Mouse (Mus musculus): ENCODE data around the gene Mavs. TPM values are rescaled to one million over a fixed set of nuclear protein-coding genes. Genes with fewer than 3 reads are reported as not detected.
"Not testable (repeated sequence)": the region's sequence is repeated elsewhere in the genome, so short reads cannot be mapped to it uniquely, and the experiment has no call there.

Mavs gene
- polyA plus RNA-seq, 1 experiment from 2014 or later = 31.8 TPM

GRCm38 (mm10) chr2:131221853-131222515, 11.9 kb upstream of the Mavs start:
- Histone ChIP-seq H3K4me1 (replicated peaks; ENCODE audit: insufficient read depth, low read length) (no peaks in the 10 kb centered on the region), H3K27me3 (ENCODE audit: insufficient read depth, low read length) (no peaks in the 10 kb centered on the region), H3K4me2 (ENCODE audit: low read length) (no peak overlapping the region), H3K36me3 (ENCODE audit: insufficient read depth, low read length) (no peaks in the 10 kb centered on the region), H3K9ac (ENCODE audit: low read depth, low read length) (no peak overlapping the region), H3K27ac (no peak overlapping the region), H3K9me3 (replicated peaks; ENCODE audit: low read length) (no peaks in the 10 kb centered on the region), H3K4me3 (replicated peaks; ENCODE audit: low read depth, low read length) (no peak overlapping the region)
- 43% methylated on average over 3 of the region's 3 CpGs for WGBS
- TF ChIP-seq CTCF (IDR thresholded peaks at IDR 0.05; ENCODE audit: low read depth) = no peak
- ATAC-seq (replicated peaks; ENCODE audit: low FRiP score, low read depth) (no peak), DNase-seq (ENCODE audit: low spot score) (no peak)

DNA sequence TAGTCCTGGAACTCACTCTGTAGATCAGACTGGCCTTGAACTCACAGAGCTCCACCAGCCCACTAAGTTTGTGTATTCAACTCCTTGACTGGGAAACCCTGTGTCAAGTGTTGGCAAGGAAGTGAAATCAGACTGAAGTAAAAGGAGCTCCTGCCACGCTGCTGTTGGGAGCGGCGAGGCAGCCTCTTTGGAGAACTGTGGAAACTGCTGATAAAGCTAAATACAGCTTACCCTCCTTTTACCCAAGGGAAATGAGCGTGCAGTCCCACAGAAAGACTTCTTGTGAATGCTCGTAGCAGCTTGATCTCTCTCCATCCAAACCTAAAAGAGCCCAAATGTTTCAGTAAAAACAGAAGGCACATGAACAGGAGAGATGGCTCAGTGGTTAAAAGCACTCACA, 11.3 kb upstream of the Mavs start:
- no peak for DNase-seq (ENCODE audit: low spot score)

DNA sequence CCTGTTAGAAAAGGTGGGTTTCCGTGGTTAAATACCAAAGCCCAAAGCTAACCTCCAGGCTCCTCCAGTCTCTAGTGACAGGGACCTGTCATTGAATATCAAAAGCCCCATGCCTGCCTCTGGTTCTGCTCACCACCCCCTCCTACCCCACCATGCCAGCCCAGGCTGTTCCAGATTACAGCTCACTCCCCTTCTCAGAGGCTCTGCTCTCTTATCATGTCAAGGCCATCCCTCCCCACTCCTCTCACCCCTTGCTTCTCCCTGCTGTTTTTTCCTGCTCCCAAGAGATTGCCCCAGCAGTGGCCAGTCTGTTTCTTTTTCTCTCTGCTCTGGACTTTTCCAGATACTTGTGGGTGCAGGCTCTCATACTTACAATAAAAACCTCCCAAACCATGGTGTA, 10.3 kb upstream of the Mavs start:
- no peaks in the 10 kb centered on the region for H3K4me1 ChIP-seq (replicated peaks; ENCODE audit: insufficient read depth, low read length)
- no peak overlapping the region for H3K4me3 ChIP-seq (replicated peaks; ENCODE audit: low read depth, low read length)
- no peaks in the 10 kb centered on the region for H3K9me3 ChIP-seq (replicated peaks; ENCODE audit: low read length)
- H3K27ac ChIP-seq = no peak overlapping the region
- no peak for DNase-seq (ENCODE audit: low spot score)
- no peak overlapping the region for H3K4me2 ChIP-seq (ENCODE audit: low read length)
- TF ChIP-seq CTCF (IDR thresholded peaks at IDR 0.05; ENCODE audit: low read depth) = no peak
- 77% methylated on average over 1 of the region's 1 CpGs for WGBS
- no peak for ATAC-seq (replicated peaks; ENCODE audit: low FRiP score, low read depth)
- no peaks in the 10 kb centered on the region for H3K27me3 ChIP-seq (ENCODE audit: insufficient read depth, low read length)
- H3K36me3 ChIP-seq (ENCODE audit: insufficient read depth, low read length) = no peaks in the 10 kb centered on the region
- H3K9ac ChIP-seq (ENCODE audit: low read depth, low read length) = no peak overlapping the region

More for the DNA sequence above, 11.3 kb upstream of the Mavs start:
- Histone ChIP-seq H3K9me3 (replicated peaks; ENCODE audit: low read length) (no peaks in the 10 kb centered on the region), H3K27me3 (ENCODE audit: insufficient read depth, low read length) (no peaks in the 10 kb centered on the region), H3K4me3 (replicated peaks; ENCODE audit: low read depth, low read length) (no peak overlapping the region), H3K4me2 (ENCODE audit: low read length) (no peak overlapping the region), H3K27ac (no peak overlapping the region), H3K9ac (ENCODE audit: low read depth, low read length) (no peak overlapping the region), H3K4me1 (replicated peaks; ENCODE audit: insufficient read depth, low read length) (no peaks in the 10 kb centered on the region), H3K36me3 (ENCODE audit: insufficient read depth, low read length) (no peaks in the 10 kb centered on the region)
- no peak for ATAC-seq (replicated peaks; ENCODE audit: low FRiP score, low read depth)
- no peak for TF ChIP-seq CTCF (IDR thresholded peaks at IDR 0.05; ENCODE audit: low read depth)
- WGBS = 45% methylated on average over 5 of the region's 5 CpGs

GRCm38 (mm10) chr2:131225178-131225577, 8.7 kb upstream of the Mavs start:
- Histone ChIP-seq H3K4me2 (ENCODE audit: low read length) (no peak overlapping the region), H3K36me3 (ENCODE audit: insufficient read depth, low read length) (no peaks in the 10 kb centered on the region), H3K9ac (ENCODE audit: low read depth, low read length) (no peak overlapping the region), H3K9me3 (replicated peaks; ENCODE audit: low read length) (no peaks in the 10 kb centered on the region), H3K4me1 (replicated peaks; ENCODE audit: insufficient read depth, low read length) (no peaks in the 10 kb centered on the region), H3K27me3 (ENCODE audit: insufficient read depth, low read length) (no peaks in the 10 kb centered on the region), H3K27ac (peak overlapping the region; percentile 72), H3K4me3 (replicated peaks; ENCODE audit: low read depth, low read length) (no peak overlapping the region)
- DNase-seq (ENCODE audit: low spot score) (peak; percentile 68), ATAC-seq (replicated peaks; ENCODE audit: low FRiP score, low read depth) (peak; percentile 96)
- WGBS = 60% methylated on average over 6 of the region's 6 CpGs
- no peak for TF ChIP-seq CTCF (IDR thresholded peaks at IDR 0.05; ENCODE audit: low read depth)

DNA sequence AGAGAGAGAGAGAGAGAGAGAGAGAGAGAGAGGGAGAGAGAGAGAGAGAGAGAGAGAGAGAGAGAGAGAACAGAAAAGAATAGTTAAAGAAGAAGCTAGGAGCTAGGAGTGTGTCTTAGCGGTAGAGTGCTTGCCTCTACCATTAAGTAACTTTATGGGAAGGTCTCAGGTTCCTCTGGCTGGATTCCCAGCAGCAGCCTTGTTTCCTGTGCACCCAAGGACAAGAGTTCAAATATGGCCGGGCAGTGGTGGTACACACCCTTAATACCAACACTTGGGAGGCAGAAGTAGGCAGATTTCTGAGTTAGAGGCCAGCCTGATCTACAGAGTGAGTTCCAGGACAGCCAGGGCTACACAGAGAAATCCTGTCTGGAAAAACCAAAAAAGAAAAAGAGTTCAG, 7.2 kb upstream of the Mavs start:
- not testable (repeated sequence) for H3K27me3 ChIP-seq (ENCODE audit: insufficient read depth, low read length); ATAC-seq (replicated peaks; ENCODE audit: low FRiP score, low read depth)
- WGBS = 51% methylated on average over 2 of the region's 2 CpGs

DNA sequence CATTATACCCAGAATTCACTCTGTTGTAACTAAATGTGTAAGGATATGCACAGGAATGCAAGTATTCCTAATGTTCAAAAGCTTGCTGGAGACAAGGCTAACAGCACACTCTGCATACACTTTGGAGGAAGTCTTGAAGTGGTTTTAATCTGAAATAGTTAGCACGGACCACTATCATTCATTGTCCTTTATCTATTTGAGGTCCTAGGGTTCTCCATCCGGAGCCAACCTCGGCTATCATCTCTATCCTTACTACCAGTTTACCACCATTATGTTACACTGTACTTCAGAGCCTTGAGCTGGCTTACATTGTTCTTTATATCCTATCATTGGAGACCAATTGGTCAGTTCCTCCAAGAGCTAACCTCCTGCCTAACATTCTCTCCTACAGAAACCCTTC, 6.6 kb upstream of the Mavs start:
- ATAC-seq (replicated peaks; ENCODE audit: low FRiP score, low read depth) (no peak), DNase-seq (ENCODE audit: low spot score) (no peak)
- TF ChIP-seq CTCF (IDR thresholded peaks at IDR 0.05; ENCODE audit: low read depth) = no peak
- Histone ChIP-seq H3K4me3 (replicated peaks; ENCODE audit: low read depth, low read length) (no peak overlapping the region), H3K27me3 (ENCODE audit: insufficient read depth, low read length) (no peaks in the 10 kb centered on the region), H3K27ac (no peak overlapping the region), H3K36me3 (ENCODE audit: insufficient read depth, low read length) (no peaks in the 10 kb centered on the region), H3K9me3 (replicated peaks; ENCODE audit: low read length) (no peaks in the 10 kb centered on the region), H3K4me1 (replicated peaks; ENCODE audit: insufficient read depth, low read length) (no peaks in the 10 kb centered on the region), H3K4me2 (ENCODE audit: low read length) (no peak overlapping the region), H3K9ac (ENCODE audit: low read depth, low read length) (no peak overlapping the region)
- WGBS = 86% methylated on average over 3 of the region's 3 CpGs

More for the DNA sequence above, 7.2 kb upstream of the Mavs start:
- DNase-seq (ENCODE audit: low spot score); H3K9ac ChIP-seq (ENCODE audit: low read depth, low read length); H3K4me1 ChIP-seq (replicated peaks; ENCODE audit: insufficient read depth, low read length); H3K4me2 ChIP-seq (ENCODE audit: low read length); H3K9me3 ChIP-seq (replicated peaks; ENCODE audit: low read length); H3K4me3 ChIP-seq (replicated peaks; ENCODE audit: low read depth, low read length); H3K36me3 ChIP-seq (ENCODE audit: insufficient read depth, low read length); H3K27ac ChIP-seq: not testable (repeated sequence)

DNA sequence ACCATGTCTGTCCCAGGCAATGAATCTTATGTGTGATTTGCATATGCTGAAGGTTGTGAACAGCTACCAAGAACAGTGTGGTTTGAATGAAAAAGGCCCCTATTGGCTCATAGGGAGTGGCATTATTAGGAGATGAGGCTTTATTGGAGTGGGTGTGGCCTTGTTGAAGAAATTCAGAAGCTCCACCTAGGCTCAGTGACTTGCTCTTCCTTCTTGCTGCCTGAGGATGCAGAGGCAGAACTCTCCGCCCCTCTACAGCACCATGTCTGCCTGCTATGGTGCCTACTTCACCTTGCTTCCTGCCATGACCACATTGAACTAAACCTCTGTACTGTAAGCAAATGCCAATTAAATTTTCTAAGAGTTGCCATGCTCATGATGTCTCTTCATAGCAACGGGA, 1.3 kb upstream of the Mavs start:
- WGBS = 74% methylated on average over 2 of the region's 2 CpGs

More for the DNA sequence above, 1.3 kb upstream of the Mavs start:
- Histone ChIP-seq H3K27ac (no peak overlapping the region), H3K36me3 (ENCODE audit: insufficient read depth, low read length) (0 out of 2 replicates have a peak, but pooled peaks cover 4% of the 10 kb centered on the region), H3K27me3 (ENCODE audit: insufficient read depth, low read length) (no peaks in the 10 kb centered on the region), H3K9me3 (replicated peaks; ENCODE audit: low read length) (no peaks in the 10 kb centered on the region), H3K4me1 (replicated peaks; ENCODE audit: insufficient read depth, low read length) (peaks cover 16% of the 10 kb centered on the region), H3K4me2 (ENCODE audit: low read length) (no peak overlapping the region), H3K9ac (ENCODE audit: low read depth, low read length) (no peak overlapping the region), H3K4me3 (replicated peaks; ENCODE audit: low read depth, low read length) (no peak overlapping the region)
- ATAC-seq (replicated peaks; ENCODE audit: low FRiP score, low read depth) = no peak
- DNase-seq (ENCODE audit: low spot score) = no peak
- no peak for TF ChIP-seq CTCF (IDR thresholded peaks at IDR 0.05; ENCODE audit: low read depth)
